Mouse (Mus musculus): ENCODE results near the gene Cpne7.

DNA sequence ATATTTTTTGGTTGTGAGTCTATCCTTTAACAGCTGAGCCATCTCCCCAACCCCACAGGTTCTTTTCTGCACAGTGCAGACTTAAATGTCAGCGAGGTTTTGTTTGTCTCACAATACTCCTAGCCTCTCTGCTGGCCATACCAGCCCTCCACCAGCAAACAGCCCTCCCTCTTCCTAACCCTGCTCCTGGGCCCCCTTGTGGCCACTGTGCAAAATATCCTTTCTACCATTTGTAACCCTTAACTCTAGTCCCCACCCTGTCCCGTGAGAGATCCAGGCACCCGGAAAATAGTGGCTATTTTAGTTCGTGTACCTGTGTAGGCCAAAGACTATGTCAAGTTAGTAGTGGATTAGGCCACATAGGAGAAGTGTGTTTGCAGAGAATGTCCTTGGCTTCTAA, 6.5 kb upstream of the Cpne7 start:
- TF ChIP-seq CTCF (IDR thresholded peaks at IDR 0.05; ENCODE audit: insufficient read depth, low read depth, low read length) = no peak
- TF ChIP-seq POLR2A (IDR thresholded peaks at IDR 0.05; ENCODE audit: insufficient read depth, low read depth, low read length) = no peak
